Mouse (Mus musculus) kidney, adult 9 months (tissue): ENCODE measurements around the gene Anp32a.
A peak's percentile ranks its signal among the peaks of the same experiment; 100 is the strongest.

Experiments
- DNase-seq: peaks from one replicate; pipeline ENCODE4 v3.0.0; 2022

The Anp32a gene

DNA sequence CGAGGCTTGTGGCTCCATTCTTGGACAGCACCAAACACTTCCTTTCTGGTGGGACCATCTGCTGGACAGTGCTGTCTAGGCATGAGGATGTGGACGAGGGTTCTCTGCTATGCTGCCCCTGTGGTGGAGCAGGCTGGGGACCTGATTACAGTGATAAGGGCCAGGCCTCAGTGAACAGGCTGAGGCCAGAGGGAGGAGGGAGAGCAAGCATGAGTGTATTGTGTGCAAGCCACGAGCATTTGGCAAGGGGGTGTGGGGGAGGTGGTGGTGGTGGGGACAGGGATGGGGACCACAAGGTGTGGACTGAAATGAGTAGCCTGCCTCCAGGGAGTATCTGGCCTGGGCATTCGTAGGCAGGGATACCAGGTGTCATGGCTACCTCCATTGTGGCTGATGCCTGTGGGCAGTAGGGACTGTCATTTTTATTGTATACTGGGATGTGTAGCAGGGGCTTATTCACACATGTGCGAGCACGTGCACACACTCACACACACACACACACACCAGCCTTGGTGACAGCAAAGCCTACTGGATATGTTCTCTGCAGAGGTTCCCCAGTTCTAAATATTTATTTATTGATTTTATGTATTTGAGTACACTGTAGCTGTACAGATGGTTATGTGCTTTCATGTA, 29.7 kb downstream of the Anp32a start:
- DNase-seq: no peak

DNA sequence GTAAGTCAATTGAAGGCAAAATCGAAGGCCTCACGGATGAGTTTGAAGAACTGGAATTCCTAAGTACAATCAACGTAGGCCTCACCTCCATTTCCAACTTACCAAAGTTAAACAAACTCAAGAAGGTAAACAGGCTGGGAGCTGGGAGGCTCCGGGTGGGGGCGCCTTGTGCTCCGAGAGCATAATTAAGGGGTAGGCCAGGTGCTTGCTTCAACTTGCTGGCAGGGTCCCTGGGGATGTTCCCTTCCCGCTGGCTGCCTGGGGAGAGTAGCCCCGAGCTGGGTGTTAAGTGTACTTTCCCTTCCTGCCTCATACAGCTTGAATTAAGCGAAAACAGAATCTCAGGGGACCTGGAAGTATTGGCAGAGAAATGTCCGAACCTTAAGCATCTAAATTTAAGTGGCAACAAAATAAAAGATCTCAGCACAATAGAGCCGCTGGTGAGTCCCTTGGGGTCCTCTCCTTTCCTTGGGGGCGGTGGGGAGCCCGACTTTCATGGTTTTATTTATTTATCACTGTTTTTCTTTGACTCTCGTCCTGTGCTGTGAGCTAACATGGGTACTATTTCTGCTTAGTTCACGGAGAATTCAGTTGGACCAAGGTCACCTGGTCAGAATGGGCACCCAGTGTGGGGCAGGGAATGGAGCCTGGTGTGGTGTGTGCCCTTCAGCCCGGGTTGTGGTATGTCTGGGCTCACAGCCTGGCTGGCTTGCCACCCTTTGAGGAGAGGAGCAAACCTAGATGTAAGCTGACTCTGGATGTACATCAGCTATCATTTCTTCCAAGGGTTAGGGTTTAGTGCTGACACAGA, 30.9 kb downstream of the Anp32a start:
- no peak for DNase-seq

DNA sequence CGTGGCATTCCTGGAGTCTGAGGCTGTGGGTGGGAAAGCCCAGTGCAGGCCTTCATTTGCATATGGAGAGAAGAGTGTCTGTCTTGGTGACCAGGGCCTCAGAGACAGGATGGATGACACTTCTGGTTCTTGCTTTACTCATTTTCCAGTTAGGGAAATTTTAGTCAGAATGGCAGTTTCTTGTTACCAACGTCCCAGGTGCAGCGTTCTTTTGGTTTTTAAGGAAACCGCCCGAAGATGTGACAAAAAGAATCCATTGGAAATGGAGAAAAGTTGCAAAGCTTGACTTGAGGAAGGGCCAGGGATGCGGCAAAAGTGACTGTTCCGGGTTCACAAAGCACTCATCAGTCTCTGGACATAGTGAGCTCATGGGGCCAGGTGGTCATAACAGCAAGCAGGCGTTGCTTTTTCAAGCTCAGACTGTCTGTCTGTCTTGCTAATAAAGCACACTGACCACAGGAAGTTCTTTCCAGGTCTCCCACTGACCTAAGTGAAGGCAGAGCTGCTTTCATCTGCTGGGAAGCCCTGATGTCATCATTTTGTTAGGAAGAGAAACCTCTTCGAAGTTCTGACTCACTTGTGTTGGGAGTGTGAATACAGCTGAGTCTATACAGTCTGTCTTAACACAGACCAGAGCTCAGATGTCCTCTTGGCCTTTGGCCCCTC, 31.6 kb downstream of the Anp32a start:
- DNase-seq: no peak

DNA sequence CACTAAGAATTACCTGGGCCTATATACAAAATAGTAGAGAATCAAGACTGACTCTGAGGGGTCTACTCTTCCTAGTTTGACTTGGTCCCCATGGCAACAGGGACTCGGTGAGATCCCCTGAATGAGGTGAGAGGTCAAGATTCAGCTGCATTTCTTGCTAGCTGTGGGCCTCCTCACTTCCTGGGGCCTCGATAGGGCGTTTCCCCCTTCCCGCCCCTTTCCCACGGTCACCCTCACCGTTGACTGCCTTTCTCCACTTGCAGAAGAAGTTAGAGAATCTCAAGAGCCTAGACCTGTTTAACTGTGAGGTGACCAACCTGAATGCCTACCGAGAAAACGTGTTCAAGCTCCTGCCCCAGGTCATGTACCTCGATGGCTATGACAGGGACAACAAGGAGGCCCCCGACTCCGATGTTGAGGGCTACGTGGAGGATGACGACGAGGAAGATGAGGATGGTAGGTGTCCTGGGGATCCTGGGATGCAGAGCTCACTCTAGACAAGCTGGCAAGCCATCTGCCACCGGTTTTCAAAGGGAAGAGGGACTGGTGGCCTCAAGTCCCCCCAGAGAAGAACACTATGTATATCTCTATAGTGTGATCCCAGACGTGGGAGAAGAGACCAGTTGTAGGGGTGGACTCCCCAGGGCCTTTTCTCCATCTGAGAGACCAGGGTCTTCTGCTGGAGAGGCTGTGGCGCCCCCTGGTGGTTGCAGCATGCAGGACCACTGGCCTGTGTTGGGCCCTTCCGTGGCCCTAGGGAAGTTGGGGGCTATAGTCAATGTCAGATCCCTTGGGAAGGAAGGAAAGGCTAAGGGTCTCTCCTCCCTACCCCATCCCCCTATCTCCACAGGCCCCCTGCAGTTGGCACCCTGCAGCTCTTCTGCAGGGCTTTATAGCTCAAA, 32.4 kb downstream of the Anp32a start:
- peak; percentile 74 for DNase-seq

DNA sequence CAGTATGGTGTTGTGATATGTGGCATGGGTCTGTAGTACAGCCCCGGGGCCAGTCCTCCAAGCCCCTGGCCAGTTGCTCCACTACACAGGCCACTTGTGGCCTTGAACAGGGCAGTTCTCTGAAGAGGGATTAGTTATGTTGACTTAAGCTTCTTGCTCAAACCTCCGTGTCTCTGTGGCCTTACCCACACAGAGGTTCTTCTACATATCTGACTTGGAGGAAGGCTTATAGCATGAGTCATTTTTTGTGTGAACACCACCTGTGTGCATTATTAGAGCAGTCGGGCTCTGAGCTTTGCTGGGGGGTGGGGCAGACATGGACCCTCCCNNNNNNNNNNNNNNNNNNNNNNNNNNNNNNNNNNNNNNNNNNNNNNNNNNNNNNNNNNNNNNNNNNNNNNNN, 33.2 kb downstream of the Anp32a start:
- no peak for DNase-seq

DNA sequence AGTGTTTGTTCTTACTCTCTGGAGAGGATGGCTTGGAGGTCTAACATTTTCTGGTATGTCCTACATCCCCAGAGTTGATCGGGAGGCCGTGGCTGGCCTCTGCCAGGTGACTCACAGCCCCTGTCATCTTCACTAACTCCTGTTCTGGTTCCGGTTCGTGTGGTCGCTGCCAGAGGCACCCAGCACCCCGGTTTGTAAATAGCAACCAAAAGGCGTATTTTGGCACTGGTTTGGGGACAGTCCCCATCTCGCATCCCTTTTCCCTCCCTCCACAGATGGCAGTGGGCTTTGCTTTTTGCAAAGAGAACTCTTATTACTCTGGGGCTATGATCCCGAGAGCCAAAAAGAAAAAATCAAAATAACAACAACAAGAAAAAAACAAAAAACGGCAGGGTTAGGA, 36.8 kb downstream of the Anp32a start:
- DNase-seq: no peak

DNA sequence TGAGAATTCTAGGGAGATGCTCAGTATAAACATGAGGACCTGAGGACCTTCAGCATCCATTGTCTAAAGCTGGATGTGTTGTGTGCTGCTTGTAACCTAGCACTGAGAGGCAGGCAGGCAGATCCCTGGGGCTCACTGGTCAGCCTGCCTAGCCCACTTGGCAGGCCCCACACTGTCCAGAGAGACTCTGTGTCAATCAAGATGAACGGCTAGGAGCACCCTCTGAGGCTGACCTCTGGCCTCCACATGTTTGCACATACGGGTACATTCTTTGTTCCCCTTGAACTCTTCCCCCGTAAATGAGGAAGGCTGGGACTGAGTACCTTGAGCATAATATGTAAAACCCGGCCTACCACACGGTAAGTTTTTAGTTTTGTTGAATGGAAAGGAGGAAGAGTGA, 39.3 kb downstream of the Anp32a start:
- no peak for DNase-seq

DNA sequence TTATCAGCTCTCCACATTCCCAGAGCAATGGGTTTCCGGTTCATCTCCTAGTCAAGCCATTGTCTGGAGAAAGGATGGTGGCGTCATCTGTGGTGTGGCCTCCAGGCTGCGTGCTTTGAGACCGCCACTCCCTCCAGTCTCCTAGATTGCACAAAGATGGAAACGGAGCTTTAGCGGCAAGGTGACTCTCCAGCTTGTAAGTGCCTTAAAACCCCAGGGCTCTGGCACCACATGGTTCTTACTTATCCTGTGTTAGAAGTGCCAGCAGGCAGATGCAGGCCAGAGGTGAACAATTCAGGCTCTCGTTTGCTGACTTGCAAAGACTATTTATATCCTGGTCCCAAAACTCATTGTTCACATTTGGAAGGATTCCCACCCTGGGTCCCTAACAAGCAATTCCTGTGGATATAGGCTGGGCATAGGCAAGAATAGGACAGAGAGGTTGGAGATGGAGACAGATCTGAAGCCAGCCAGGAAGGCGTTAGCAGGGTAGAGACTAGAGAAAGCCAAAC, 40.4 kb downstream of the Anp32a start:
- DNase-seq: peak; percentile 26

DNA sequence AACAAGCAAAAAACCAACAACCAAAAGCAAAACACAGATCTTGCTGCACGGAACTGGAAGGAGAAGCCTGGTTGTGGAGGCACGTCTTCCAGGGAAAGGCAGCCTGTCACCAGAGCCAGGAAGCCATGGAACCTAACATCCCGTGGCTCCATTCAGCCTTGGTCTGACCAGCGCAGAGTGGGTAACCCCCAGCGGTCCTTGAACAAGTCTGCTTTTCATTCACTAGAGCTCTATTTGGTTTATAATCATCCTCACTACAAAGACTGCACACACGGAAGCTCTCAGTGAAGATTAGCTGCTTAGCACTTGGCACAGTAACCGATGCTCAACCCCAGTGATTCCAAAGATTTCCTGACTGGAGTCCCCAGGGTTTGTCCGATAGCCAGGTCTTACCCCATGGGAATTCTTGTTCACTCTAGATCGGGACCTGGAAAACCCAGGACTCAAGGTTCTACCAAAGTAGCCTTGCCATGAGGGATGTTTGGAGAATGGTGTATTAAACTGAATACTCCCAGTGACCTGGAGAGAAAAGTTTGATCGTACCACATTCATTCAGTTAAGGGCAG, 41.5 kb downstream of the Anp32a start:
- DNase-seq: no peak

DNA sequence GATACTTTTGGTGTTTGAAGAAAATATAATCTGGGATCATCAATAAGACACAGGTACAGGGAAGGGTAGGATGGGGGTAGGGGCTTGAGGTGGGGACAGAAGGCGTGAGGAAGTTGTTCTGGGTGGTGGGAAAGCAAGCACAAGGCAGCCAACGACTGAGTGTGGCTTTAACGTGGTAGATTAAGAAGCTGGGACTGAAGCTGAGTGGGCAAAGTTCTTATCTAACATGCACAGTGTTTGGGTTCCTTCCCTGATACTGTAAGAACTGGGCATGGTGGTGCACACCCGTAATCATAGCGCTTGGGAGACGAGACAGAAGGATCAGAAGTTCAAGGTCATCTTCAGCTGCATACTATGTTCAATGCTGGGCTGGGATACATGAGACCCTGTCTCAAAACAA, 44.0 kb downstream of the Anp32a start:
- DNase-seq: no peak

DNA sequence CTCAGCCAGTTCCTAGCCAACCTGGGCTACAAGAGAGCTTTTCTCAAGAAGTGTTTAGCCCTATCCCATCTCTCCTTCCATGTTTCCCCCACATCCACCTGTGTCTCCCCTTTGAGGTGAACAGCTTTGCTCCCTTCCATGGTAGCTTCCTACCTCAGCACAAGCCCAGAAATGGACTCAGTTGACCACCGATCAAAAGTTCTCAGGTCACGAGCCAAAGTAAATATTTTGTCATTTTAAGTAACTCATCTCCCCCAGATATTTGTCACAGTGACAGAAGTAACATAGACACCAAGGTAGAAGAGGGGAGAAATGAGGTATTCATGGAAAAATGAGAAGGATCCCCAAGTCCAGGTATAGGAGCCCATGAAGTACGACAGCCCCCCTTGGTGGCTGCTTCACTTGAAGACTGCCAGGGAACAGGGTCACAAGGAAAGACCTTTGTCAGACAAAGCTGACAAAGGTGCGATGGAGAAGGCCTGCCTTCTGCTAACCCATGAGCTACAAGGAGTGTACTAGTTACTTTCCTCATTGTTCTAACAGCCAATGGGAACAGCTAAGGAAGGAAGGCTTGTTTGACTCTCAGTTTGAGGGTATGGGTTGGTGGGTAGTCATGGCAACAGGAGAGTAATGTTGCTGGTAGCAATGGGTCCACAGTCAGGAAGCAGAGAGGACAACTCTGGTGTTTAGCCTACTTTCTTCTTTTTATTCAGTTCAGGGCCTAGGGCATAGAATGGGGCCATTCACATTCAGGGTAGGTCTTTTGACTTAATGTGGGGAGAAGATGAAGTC, 44.8 kb downstream of the Anp32a start:
- DNase-seq: no peak

DNA sequence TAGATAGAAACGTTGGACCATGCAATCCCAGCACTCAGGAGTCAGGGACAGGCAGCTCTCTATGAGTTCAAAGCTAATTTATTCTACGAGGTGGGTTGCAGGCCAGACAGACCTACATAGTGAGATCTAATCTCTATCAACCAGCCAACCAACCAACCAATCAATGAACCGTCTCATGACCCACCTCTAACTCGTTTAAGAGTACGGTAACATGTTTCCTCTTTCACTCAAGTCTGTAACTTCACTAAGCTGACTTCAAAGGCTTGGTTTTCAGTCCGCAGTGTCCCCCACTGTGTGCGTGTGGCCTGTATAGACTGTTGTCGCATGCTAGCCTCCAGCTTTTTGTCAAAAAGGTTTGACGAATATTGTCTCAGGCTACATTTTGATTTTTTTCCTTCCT, 48.6 kb downstream of the Anp32a start:
- no peak for DNase-seq

DNA sequence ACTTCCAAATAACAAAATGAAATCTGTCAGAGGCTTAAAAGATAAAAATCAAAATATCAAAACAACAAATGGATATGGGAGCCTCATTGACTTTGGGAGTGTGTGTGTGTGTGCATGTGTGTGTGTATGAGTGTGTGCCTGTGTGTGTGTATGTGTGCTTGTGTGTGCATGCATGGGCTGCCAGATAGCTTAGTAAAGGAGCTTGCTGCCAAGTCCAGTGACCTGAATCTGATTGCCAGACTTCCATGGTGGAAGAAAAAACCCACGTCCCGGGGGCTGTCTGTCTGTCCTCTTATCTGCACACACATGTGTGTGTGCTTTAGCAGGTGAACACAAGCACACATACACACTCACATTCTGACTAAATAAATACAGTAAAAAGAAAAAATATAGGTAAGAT, 52.4 kb downstream of the Anp32a start:
- DNase-seq: no peak

DNA sequence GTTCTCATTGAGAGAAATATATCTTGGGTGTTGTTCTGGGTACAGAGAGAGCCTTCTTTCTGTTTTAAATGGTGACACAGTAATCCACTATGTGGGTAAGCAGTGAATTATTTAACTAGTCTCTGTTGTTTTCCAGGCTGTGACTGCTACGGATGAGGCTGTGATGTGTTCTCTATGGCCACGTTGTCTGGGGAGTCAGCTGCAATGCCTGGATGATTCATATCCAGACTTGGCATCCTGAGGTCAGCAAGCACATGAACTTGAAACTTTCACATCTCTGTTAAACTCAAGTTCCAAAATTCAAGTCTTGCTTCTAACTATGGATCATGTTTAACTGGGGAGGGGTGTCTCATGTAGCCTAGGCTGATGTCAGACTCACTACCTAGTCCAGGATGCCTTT, 53.1 kb downstream of the Anp32a start:
- no peak for DNase-seq

DNA sequence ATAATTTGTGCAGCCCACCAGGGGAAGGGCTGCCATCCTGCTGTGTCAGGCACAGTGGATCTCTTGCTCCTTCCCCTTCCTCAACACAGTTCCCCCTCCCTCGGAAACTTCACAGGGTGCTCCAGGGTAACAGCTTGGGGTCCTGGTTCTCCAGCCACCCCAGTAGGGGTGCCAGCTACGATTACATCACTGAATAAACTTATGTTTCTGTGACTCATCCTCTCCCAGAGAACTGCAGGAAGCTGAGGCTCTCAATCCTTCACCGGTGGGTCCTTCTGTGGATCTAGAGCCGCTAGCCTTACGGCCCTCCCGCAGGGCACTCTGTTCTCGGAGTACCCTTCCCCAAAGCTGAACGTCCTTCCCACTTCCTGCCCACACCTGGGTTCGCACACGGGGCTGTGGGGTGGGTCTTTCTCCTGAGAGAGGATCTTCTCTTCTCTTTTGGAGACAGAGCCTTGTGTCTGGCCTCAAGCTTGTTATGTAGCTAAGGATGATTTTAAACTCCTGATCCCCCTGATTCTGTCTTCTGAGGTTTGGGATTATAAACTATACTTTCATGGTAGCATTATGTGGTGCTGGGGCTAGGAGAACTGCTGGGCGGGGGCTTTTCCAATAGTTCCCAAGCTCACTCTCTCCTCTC, 59.6 kb downstream of the Anp32a start:
- DNase-seq: no peak

DNA sequence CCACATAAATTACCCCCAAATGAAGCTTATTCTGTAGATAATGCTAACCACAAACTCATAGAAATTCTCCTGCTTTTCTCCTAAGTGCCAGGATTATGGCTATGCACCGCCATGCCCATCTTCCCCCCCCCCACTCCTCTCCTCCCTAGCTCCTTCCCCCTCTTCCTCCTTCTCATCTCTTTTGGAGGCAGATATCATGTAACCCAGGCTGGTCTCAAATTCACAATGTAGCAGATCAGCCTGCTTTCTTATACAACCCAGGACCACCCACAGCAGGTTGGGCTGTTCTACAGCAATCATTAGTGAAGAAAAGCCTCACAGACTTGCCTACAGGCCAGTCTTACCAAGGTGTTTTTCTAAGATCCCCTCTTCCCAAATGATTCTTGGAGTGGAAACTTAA, 60.5 kb downstream of the Anp32a start:
- DNase-seq: no peak

DNA sequence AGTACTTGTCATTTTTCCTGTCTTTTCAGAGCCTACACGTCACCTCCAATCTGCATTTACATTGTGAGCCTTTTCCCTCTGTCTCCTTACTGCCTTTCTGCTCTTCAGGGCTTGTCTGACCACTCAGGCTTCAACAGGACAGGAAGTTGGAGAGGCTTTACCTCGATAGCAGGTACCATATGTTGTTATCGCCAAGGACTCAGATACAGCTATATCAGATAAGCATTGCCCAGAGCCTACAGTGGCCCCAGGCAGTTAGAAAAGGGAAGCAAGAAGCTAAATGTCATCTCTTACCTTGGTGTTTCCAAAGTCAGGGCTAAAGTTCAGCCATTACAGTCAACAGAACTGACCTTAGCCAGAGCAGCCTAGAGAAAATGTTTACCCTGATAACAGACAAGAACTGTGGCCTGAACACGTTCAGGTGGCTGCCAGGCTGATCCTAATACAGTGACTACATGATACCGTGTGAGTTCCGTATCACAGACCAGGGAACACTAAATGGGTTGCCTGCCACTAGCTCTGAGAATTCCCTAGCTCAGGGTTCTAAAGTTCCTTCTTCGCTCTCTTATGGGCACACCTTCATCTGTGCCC, 65.4 kb downstream of the Anp32a start:
- DNase-seq: no peak

DNA sequence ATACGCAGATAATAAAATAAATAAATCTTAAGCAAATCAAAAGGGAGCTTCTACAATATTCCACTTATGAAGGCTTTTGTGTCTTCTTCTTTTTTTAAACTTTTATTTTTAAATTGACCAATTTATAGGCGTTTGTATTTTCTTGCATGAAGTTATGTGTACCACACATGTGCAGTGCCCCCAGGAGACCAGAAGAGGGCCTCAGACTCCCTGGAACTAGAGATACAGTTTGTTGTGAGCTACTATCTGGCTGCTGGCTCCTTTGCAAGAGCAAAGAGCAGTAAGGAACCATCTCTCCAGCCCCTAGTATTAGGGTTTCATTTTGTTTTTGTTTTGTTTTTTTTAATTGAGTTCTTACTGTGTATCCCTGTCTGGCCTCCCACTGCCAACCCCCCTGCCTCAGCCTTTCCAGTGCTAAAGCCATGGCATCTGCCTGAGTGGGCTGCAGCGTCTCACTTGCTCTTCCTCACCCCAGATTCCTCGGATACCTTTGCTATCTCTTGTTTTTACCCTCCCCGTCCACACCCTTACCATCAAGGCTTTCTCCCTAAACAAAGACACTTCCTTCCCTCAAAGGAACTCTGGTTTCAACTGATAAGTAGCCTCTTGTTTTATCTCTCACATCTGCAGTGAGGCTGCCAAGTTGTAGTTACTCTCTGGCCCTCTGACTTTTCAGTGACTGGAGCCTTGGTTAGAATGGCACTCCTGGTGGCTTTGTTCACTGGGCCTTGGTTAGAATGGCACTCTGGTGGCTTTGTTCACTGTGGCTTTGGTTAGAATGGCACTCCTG, 66.5 kb downstream of the Anp32a start:
- DNase-seq: no peak

DNA sequence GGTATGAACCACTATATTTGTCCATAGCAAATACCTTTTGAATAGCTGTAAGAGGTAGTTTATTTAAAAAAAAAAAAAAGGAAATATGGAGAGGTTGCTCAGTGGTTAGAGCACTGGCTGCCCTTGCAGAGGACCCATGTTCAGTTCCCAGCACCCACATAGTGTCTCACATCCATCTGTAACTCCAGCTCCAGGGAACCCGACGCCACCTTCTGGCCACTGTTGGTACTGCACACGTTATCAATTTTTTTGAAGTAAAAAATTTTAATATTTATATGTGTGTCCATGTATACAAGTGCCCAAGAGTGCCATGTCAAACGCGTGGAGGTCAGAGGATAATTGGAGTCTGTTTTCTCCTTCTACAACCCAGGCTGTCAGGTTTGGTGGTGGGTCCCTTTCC, 77.6 kb downstream of the Anp32a start:
- no peak for DNase-seq
